Mouse (Mus musculus): Measurements from ENCODE around the gene 1520401A03Rik.

DNA sequence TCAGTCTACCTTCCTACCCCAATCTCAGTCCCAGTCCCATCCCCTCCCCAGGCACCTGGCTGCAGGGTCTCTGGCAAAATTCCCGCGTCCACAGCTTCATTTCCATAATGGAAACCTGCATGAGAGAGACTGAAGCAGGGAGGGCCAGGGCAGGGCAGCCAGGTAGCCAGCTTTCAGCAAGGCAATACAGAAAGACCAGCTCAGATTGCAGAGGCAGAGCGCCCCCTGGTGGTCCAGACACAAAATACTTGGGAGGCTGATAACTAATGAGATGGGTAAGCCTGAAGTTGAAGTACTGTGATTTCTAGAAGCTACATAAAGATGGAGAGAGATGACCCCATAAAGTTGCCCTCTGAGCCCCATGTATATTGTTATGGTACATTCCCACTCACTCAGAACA, 16.4 kb downstream of the 1520401A03Rik start:
- TF ChIP-seq CTCF (IDR thresholded peaks at IDR 0.05; ENCODE audit: low read depth): peak; percentile 92
- TF ChIP-seq EP300 (optimal IDR thresholded peaks at IDR 0.05): no peak
